13 mouse cellular contexts compared by ENCODE assay signal in genomic region chr6:51009526-51010340, GRCm38 (mm10).
DNase-seq lines count a peak whose midpoint lies in the region; ATAC-seq and TF ChIP-seq lines count a peak whose summit lies in the region.
"Had no signal": no experiment of that assay in that cellular context is flagged by ENCODE, and none has a peak within 500 bp of the region (broad histone marks: within the 10 kb centered on the region; RNA-seq: fewer than 3 reads in every experiment).

No protein-coding gene starts in this region.

- TF ChIP-seq CTCF in lung, embryonic 14.5 days (IDR thresholded peaks at IDR 0.05; ENCODE audit: low read depth), result no peak
- no peak for TF ChIP-seq CTCF in gastrocnemius, adult 2 months (IDR thresholded peaks at IDR 0.05)

- peak; percentile 52; the same call in 1 of the 2 replicates for ATAC-seq in lung, embryonic 14.5 days (ENCODE audit: insufficient read depth)
- no peak for ATAC-seq in limb, embryonic 14.5 days (ENCODE audit: low FRiP score, low read depth)
- ATAC-seq: forebrain, embryonic 13.5 days had no signal

- no peak overlapping the region for H3K4me3 ChIP-seq in lung, embryonic 14.5 days (ENCODE audit: low read depth, low read length)
- no peak overlapping the region for H3K4me3 ChIP-seq in gastrocnemius, adult 2 months
- no peak overlapping the region for H3K4me3 ChIP-seq in limb, embryonic 14.5 days (replicated peaks; ENCODE audit: low read length)
- H3K4me3 ChIP-seq: forebrain, embryonic 13.5 days; heart, embryonic 15.5 days; lung, embryonic 15.5 days had no signal

- intact Hi-C loops in gastrocnemius, adult 2 months (cut with DNase I), result no loop called here

- H3K27ac ChIP-seq in lung, embryonic 14.5 days (ENCODE audit: low read depth), result no peak overlapping the region; the same call in 1 of the 2 replicates
- peak overlapping the region; percentile 72 for H3K27ac ChIP-seq in gastrocnemius, adult 2 months
- H3K27ac ChIP-seq in limb, embryonic 14.5 days (replicated peaks; ENCODE audit: low read depth, low read length), result no peak overlapping the region; the same call in 1 of the 2 replicates
- H3K27ac ChIP-seq: forebrain, embryonic 13.5 days; heart, embryonic 15.5 days; lung, embryonic 15.5 days had no signal

- TF ChIP-seq POLR2A in limb, embryonic 14.5 days (IDR thresholded peaks at IDR 0.05; ENCODE audit: borderline replicate concordance, extremely low read depth, insufficient read depth, insufficient read length), result no peak

- no peaks in the 10 kb centered on the region for H3K9me3 ChIP-seq in lung, embryonic 14.5 days (ENCODE audit: low read depth, low read length)
- H3K9me3 ChIP-seq in limb, embryonic 14.5 days (ENCODE audit: control insufficient read depth, low read length), result no peaks in the 10 kb centered on the region
- H3K9me3 ChIP-seq: forebrain, embryonic 13.5 days; heart, embryonic 15.5 days; lung, embryonic 15.5 days had no signal

- no peaks in the 10 kb centered on the region for H3K27me3 ChIP-seq in lung, embryonic 14.5 days (ENCODE audit: insufficient read depth, low read length)
- no peaks in the 10 kb centered on the region for H3K27me3 ChIP-seq in limb, embryonic 14.5 days (ENCODE audit: control insufficient read depth, insufficient read depth, low read length)
- H3K27me3 ChIP-seq: heart, embryonic 15.5 days; lung, embryonic 15.5 days had no signal

- peak; percentile 39 to 53 for DNase-seq in cerebellum, postnatal 10 days
- DNase-seq in cerebellum, adult 11-12 months, result no peak
- peak; percentile 48 for DNase-seq in lung, embryonic 14.5 days
- DNase-seq in lung, adult 18-20 months, result no peak
- DNase-seq in gastrocnemius, adult 2 months, result peak; percentile 68
- peak; percentile 57 for DNase-seq in limb, embryonic 14.5 days (ENCODE audit: low spot score)
- no peak for DNase-seq in layer of hippocampus, adult 9-11 months
- DNase-seq in frontal cortex, postnatal 25 days (ENCODE audit: low spot score in 2 of 2), result no peak
- DNase-seq: kidney, postnatal 10 days; thymus, adult 2 months had no signal

- peaks cover 10% of the 10 kb centered on the region; the same call in 1 of the 2 replicates for H3K4me1 ChIP-seq in lung, embryonic 14.5 days (ENCODE audit: insufficient read depth)
- H3K4me1 ChIP-seq in limb, embryonic 14.5 days (ENCODE audit: control insufficient read depth, insufficient read depth, low read length), result peaks cover 28% of the 10 kb centered on the region

- 45% methylated on average over 14 of the region's 14 CpGs for WGBS in lung, embryonic 14.5 days
- WGBS in limb, embryonic 14.5 days, result 66% methylated on average over 14 of the region's 14 CpGs

- H3K9ac ChIP-seq in lung, embryonic 14.5 days, result no peak overlapping the region
- no peak overlapping the region for H3K9ac ChIP-seq in limb, embryonic 14.5 days (ENCODE audit: low read depth, low read length, severe bottlenecking)
- H3K9ac ChIP-seq: forebrain, embryonic 13.5 days; heart, embryonic 15.5 days; lung, embryonic 15.5 days had no signal

- no peaks in the 10 kb centered on the region for H3K36me3 ChIP-seq in lung, embryonic 14.5 days (ENCODE audit: insufficient read depth)
- no peaks in the 10 kb centered on the region for H3K36me3 ChIP-seq in limb, embryonic 14.5 days (ENCODE audit: control insufficient read depth, insufficient read depth, low read length)
- H3K36me3 ChIP-seq: heart, embryonic 15.5 days; lung, embryonic 15.5 days had no signal

- H3K4me2 ChIP-seq in lung, embryonic 14.5 days, result no peak overlapping the region
- no peak overlapping the region for H3K4me2 ChIP-seq in limb, embryonic 14.5 days (replicated peaks; ENCODE audit: low read depth, low read length, severe bottlenecking)
- H3K4me2 ChIP-seq: forebrain, embryonic 13.5 days; heart, embryonic 15.5 days; lung, embryonic 15.5 days had no signal

Comparison
In these comparisons a context has a peak if more than half of its experiments do, and no peak if none do; other contexts are left out.
1. DNase-seq: peak in cerebellum, postnatal 10 days (2 of 2), lung, embryonic 14.5 days (single experiment), gastrocnemius, adult 2 months (single experiment) and limb, embryonic 14.5 days (single experiment); none in cerebellum, adult 11-12 months (single experiment), lung, adult 18-20 months (0 of 2), layer of hippocampus, adult 9-11 months (single experiment) and frontal cortex, postnatal 25 days (0 of 2).